Mouse (Mus musculus): ENCODE measurements around the gene Vwce. TPM values are rescaled to one million over a fixed set of nuclear protein-coding genes. Genes with fewer than 3 reads are reported as not detected.
A peak's percentile ranks its signal among the peaks of the same experiment; 100 is the strongest.

Vwce gene
- 0.33 and 0.54 TPM in 2 replicates for polyA plus RNA-seq (2016; fragmentation: Nextera tagmentation; extraction: Ambion mirVana)

- Histone ChIP-seq H3K27me3 (peaks cover 21% of the 10 kb centered on the region), H3K27ac (replicated peaks) (no peak within 1 kb of the TSS), H3K9ac (replicated peaks) (peak within 1 kb of the TSS; percentile 43), H3K9me3 (no peaks in the 10 kb centered on the region), H3K4me3 (peak within 1 kb of the TSS; percentile 42), H3K36me3 (peaks cover 27% of the 10 kb centered on the region), H3K4me1 (peaks cover 14% of the 10 kb centered on the region), H3K4me2 (replicated peaks) (peak within 1 kb of the TSS; percentile 66)
- ATAC-seq (ENCODE audit: low FRiP score, low read depth), result peak; percentile 88
- WGBS, result 3% methylated on average over 32 of the region's 32 CpGs
Observed at GRCm38 (mm10) chr19:10634106-10634871, at the start of gene Vwce. Vwce (plus strand) TSS chr19:10634213.

GRCm38 (mm10) chr19:10585112-10585511 is 48.9 kb upstream of the Vwce start:
- H3K36me3 ChIP-seq, result peaks cover 12% of the 10 kb centered on the region; the same call in 1 of the 2 replicates
- no peak overlapping the region for H3K27ac ChIP-seq (replicated peaks)
- no peak overlapping the region for H3K4me2 ChIP-seq (replicated peaks)
- no peaks in the 10 kb centered on the region for H3K9me3 ChIP-seq
- no peaks in the 10 kb centered on the region for H3K27me3 ChIP-seq
- H3K4me3 ChIP-seq, result no peak overlapping the region
- ATAC-seq (ENCODE audit: low FRiP score, low read depth), result no peak
- WGBS, result 94% methylated on average over 8 of the region's 8 CpGs
- no peak overlapping the region for H3K9ac ChIP-seq (replicated peaks)
- H3K4me1 ChIP-seq, result no peaks in the 10 kb centered on the region

GRCm38 (mm10) chr19:10587231-10587630 is 46.8 kb upstream of the Vwce start:
- Histone ChIP-seq H3K4me1 (no peaks in the 10 kb centered on the region), H3K9ac (replicated peaks) (no peak overlapping the region), H3K4me3 (no peak overlapping the region), H3K27ac (replicated peaks) (no peak overlapping the region), H3K36me3 (peaks cover 23% of the 10 kb centered on the region; the same call in 1 of the 2 replicates), H3K4me2 (replicated peaks) (no peak overlapping the region), H3K27me3 (no peaks in the 10 kb centered on the region), H3K9me3 (no peaks in the 10 kb centered on the region)
- 79% methylated on average over 8 of the region's 8 CpGs for WGBS
- ATAC-seq (ENCODE audit: low FRiP score, low read depth), result no peak

- H3K9me3 ChIP-seq, result no peaks in the 10 kb centered on the region
- no peak for ATAC-seq (ENCODE audit: low FRiP score, low read depth)
- H3K4me3 ChIP-seq, result no peak overlapping the region
- no peak overlapping the region for H3K9ac ChIP-seq (replicated peaks)
- WGBS, result 73% methylated on average over 5 of the region's 5 CpGs
- H3K36me3 ChIP-seq, result peaks cover 29% of the 10 kb centered on the region
- H3K4me1 ChIP-seq, result no peaks in the 10 kb centered on the region
- no peak overlapping the region for H3K27ac ChIP-seq (replicated peaks)
- H3K4me2 ChIP-seq (replicated peaks), result no peak overlapping the region
- no peaks in the 10 kb centered on the region for H3K27me3 ChIP-seq
Observed at GRCm38 (mm10) chr19:10589127-10589857, 44.7 kb upstream of the Vwce start.

- H3K9ac ChIP-seq (replicated peaks), result no peak overlapping the region
- no peaks in the 10 kb centered on the region for H3K4me1 ChIP-seq
- H3K27ac ChIP-seq (replicated peaks), result no peak overlapping the region
- no peaks in the 10 kb centered on the region for H3K27me3 ChIP-seq
- H3K9me3 ChIP-seq, result no peaks in the 10 kb centered on the region
- no peak overlapping the region for H3K4me2 ChIP-seq (replicated peaks)
- no peak for ATAC-seq (ENCODE audit: low FRiP score, low read depth)
- WGBS, result 74% methylated on average over 3 of the region's 3 CpGs
- peaks cover 31% of the 10 kb centered on the region for H3K36me3 ChIP-seq
- no peak overlapping the region for H3K4me3 ChIP-seq
Observed at GRCm38 (mm10) chr19:10590301-10590700, 43.7 kb upstream of the Vwce start.

- Histone ChIP-seq H3K9ac (replicated peaks) (no peak overlapping the region), H3K4me1 (no peaks in the 10 kb centered on the region), H3K27me3 (no peaks in the 10 kb centered on the region), H3K4me3 (no peak overlapping the region), H3K9me3 (no peaks in the 10 kb centered on the region), H3K4me2 (replicated peaks) (no peak overlapping the region), H3K27ac (replicated peaks) (no peak overlapping the region), H3K36me3 (peaks cover 39% of the 10 kb centered on the region)
- WGBS, result 90% methylated on average over 6 of the region's 6 CpGs
- no peak for ATAC-seq (ENCODE audit: low FRiP score, low read depth)
Observed at GRCm38 (mm10) chr19:10591659-10592377, 42.2 kb upstream of the Vwce start.

GRCm38 (mm10) chr19:10598188-10598587 is 35.8 kb upstream of the Vwce start:
- H3K4me2 ChIP-seq (replicated peaks), result no peak overlapping the region
- H3K9ac ChIP-seq (replicated peaks), result no peak overlapping the region
- 43% methylated on average over 3 of the region's 3 CpGs for WGBS
- no peak overlapping the region for H3K27ac ChIP-seq (replicated peaks)
- peaks cover 8% of the 10 kb centered on the region for H3K4me1 ChIP-seq
- peaks cover 41% of the 10 kb centered on the region for H3K36me3 ChIP-seq
- H3K27me3 ChIP-seq, result no peaks in the 10 kb centered on the region
- H3K9me3 ChIP-seq, result no peaks in the 10 kb centered on the region
- H3K4me3 ChIP-seq, result no peak overlapping the region
- ATAC-seq (ENCODE audit: low FRiP score, low read depth), result no peak

GRCm38 (mm10) chr19:10599648-10600047 is 34.4 kb upstream of the Vwce start:
- H3K36me3 ChIP-seq, result peaks cover 29% of the 10 kb centered on the region
- no peak overlapping the region for H3K9ac ChIP-seq (replicated peaks)
- WGBS, result 91% methylated on average over 2 of the region's 2 CpGs
- H3K27ac ChIP-seq (replicated peaks), result no peak overlapping the region
- peaks cover 17% of the 10 kb centered on the region for H3K4me1 ChIP-seq
- no peak for ATAC-seq (ENCODE audit: low FRiP score, low read depth)
- no peaks in the 10 kb centered on the region for H3K9me3 ChIP-seq
- H3K4me2 ChIP-seq (replicated peaks), result no peak overlapping the region
- H3K4me3 ChIP-seq, result no peak overlapping the region
- no peaks in the 10 kb centered on the region for H3K27me3 ChIP-seq

GRCm38 (mm10) chr19:10602247-10602769 is 31.7 kb upstream of the Vwce start:
- no peaks in the 10 kb centered on the region for H3K27me3 ChIP-seq
- H3K27ac ChIP-seq (replicated peaks), result peak overlapping the region; percentile 96
- peak overlapping the region; percentile 36 for H3K4me3 ChIP-seq
- peaks cover 15% of the 10 kb centered on the region for H3K36me3 ChIP-seq
- H3K4me1 ChIP-seq, result peaks cover 30% of the 10 kb centered on the region
- peak overlapping the region; percentile 57 for H3K4me2 ChIP-seq (replicated peaks)
- H3K9me3 ChIP-seq, result no peaks in the 10 kb centered on the region
- H3K9ac ChIP-seq (replicated peaks), result peak overlapping the region; percentile 75
- ATAC-seq (ENCODE audit: low FRiP score, low read depth), result peak; percentile 44
- WGBS, result 4% methylated on average over 6 of the region's 6 CpGs

- 1% methylated on average over 9 of the region's 9 CpGs for WGBS
Observed at GRCm38 (mm10) chr19:10602787-10603186, 31.2 kb upstream of the Vwce start.

GRCm38 (mm10) chr19:10603660-10604523 is 30.1 kb upstream of the Vwce start:
- Histone ChIP-seq H3K9ac (replicated peaks) (0 out of 2 replicates have a peak overlapping the region, but pooled peaks have one; percentile 16), H3K4me3 (no peak overlapping the region), H3K4me2 (replicated peaks) (no peak overlapping the region), H3K36me3 (peaks cover 25% of the 10 kb centered on the region), H3K4me1 (peaks cover 33% of the 10 kb centered on the region), H3K27ac (replicated peaks) (no peak overlapping the region), H3K9me3 (no peaks in the 10 kb centered on the region), H3K27me3 (no peaks in the 10 kb centered on the region)
- WGBS, result 86% methylated on average over 18 of the region's 18 CpGs
- ATAC-seq (ENCODE audit: low FRiP score, low read depth), result no peak

More at GRCm38 (mm10) chr19:10602787-10603186, 31.2 kb upstream of the Vwce start:
- Histone ChIP-seq H3K4me2 (replicated peaks) (peak overlapping the region; percentile 57), H3K4me1 (peaks cover 32% of the 10 kb centered on the region), H3K27ac (replicated peaks) (peak overlapping the region; percentile 96), H3K9me3 (no peaks in the 10 kb centered on the region), H3K4me3 (peak overlapping the region; percentile 36), H3K36me3 (peaks cover 18% of the 10 kb centered on the region), H3K27me3 (no peaks in the 10 kb centered on the region), H3K9ac (replicated peaks) (peak overlapping the region; percentile 75)
- ATAC-seq (ENCODE audit: low FRiP score, low read depth), result peak; percentile 68

Measured in midbrain, embryonic 12.5 days (tissue).